Mouse (Mus musculus) thymus, postnatal 14 days (tissue): ENCODE results near the gene Sacm1l.

Source experiments
- DNase-seq: peaks from one replicate; pipeline ENCODE4 v3.0.0; 2021

The Sacm1l gene

DNA sequence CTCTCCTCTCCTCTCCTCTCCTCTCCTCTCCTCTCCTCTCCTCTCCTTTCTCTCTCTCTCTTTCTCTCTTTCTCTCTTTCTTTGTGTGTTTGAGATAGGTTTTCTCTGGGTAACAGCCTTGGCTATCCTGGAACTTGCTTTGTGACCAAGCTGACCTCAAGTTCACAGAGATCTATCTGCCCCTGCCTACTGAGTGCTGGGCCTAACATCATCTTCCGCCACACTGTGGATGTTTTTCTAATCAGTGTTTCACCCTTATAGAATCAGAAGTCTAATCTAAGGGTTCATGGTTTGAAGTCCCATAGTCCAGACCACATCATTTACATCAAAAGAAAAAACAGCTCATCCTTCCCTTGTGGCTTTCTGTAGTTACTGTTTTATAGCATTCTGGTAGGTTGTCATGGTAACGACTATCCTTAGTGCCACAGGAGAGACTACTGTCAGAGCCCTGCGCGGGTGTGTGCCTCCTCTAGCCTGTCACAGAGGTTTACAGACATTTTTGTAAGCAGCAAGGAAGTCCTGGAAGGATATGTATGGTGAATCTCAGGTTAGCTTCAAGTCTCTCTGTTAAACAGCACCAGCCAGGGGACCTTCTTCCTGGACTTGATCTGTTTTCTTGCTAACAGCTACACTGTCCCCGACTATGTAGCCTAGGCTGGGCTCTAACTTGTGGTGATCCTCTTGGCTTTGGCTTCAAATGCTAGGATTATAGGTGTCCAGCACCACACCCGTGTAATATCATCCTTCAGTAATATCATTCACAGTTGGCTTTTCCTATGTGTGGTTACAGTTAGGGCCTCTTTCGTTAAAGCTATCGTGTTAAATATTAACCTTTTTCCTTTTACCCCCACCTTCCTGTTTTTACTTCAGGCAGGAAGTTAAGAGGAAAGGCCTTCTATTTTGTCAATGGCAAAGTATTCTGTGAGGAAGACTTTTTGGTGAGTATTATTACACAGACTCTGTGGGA lies 19.6 kb upstream of the Sacm1l start:
- peak; percentile 39 for DNase-seq

DNA sequence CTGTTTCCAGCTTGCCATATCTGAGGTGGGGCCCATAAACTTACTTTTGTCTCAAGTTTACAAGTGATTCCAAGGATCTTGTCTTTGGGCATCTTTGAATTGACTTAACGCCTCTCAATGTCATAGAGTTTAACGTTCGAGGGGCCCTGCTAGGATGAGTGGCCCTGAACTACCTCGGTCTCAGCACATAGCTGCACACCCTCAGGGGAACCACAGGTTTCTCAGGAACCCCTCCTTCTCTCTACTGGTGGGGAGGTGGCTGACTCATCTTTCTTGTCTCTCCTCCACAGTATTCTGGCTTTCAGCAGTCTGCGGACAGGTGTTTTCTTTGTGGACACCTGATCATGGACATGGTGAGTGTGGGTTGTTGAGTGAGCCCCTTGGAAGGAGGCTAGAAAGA lies 18.6 kb upstream of the Sacm1l start:
- no peak for DNase-seq

DNA sequence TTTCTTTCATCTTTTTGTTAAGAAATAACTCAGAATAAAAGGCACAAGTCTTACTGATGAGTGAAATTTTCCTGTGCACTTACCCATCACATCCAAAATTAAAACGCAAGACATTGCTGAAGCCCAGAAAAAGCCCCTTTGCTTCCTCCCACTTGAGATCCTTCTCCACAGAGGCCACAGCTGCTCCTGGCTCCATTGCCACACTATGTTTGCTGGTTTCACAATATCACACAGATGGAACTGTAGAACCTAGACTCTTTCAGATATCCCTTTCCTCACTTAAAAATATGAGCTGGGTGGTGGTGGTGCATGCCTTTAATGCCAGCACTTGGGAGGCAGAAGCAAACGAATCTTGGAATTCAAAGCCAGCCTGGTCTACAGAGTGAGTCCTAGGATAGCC lies 17.1 kb upstream of the Sacm1l start:
- no peak for DNase-seq

DNA sequence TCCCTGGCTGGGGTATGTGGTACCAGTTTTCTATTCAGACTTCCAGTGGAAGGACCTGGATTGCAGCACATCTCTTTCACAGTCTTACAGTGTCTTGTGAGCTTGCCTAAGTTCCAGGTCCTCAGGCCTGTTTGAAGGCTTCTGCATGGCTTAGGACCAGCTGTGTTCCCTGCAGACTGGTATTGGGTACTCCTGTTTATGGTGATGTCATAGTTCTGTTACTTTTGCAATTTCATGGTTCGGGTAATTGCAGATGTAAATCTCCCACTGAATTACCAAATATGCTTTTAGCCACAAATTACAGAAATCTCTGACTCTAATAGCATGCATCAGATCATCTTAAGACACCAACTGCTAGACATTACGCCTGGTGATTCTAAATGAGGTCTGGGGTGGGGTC lies 14.5 kb upstream of the Sacm1l start:
- DNase-seq, result no peak

DNA sequence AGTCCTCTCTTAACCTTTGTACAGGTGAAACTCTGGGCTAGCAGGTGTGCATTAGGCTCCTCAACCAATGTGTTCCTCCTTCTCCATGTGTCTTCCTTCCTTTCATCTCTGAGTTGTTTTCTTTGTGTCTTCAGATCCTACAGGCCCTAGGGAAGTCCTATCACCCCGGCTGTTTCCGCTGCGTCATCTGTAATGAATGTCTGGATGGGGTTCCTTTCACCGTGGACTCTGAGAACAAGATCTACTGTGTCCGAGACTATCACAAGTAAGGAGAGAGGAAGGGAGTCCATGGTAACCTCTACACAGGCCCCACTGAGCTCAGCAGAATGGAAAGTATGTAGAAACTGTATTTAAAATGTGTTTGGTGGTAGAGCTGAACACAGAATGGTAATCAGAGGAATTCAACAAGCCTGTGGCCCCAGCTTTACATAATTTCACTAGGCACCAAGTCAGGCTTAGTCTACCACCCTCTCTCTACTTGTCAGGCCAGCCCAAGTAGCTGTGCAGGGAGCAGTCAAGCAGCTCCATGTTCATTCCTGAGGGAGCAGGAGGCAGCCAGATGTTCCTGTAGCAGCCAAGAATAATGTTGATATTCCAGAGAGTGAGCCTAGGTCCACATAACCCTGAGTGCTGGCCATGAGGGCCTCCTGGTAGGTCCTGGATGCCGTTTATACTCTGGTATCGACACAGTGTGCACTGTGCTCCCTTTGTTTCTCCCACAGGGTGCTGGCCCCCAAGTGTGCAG lies 12.7 kb upstream of the Sacm1l start:
- no peak for DNase-seq

DNA sequence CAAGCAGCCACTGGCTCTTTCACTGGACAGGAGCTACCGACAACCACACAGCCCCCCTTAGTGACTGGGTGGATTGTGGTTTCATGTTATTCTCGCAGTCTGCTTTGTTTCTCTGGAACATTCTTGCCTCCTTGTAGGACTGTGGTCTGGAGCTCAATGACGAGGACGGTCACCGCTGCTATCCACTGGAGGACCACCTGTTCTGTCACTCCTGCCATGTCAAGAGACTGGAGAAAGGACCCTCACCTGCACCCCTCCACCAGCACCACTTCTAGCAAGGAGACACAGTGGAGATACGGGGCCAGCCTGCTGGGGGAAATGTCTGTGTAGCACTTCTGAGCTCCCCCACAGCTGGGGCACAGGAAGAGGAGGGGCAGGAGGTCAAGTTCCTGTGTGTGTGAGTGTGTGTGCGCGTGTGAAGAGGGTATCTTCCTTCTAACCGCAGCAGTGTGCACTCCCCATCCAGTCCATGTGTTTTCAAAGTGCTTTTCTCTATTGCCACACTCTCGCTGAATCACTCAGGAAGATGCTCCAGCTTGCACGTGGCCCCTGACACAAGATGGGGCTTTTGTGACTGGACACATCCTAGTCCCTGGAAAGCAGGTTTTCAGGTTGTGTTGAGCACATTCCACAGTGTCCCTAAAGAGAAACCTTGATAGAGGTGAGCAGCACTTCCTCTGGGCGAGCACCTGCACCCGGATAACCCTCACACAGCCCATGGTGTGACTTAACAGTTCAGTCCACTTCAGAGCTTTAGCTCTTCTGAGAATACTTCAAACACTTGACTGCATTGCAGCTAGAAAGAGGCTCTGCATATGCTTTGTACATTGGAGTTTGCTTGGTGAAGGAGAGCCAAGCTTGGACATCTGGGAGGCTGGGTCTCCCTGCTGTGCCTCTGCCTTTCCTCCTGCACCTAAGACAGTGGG lies 10.3 kb upstream of the Sacm1l start:
- DNase-seq, result peak; percentile 84

DNA sequence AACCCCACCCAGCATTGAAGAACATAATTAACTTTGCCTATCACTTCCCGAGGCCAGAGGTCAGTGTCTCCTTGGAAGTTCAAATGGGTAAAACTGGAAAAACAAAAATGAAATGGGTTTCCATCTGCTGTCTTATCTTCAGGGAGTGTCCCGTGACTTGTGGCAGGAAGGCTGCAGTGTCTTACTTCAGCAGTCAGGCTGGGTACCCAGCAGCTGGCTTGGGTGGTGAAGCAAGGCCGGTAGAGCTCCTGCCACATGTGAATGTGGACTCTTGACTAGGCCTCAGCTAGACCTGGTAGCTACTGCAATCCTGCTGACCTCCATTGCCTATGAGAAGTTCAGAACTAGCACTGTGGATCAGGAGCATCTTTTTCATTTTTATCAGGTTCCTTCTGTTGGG lies 8.8 kb upstream of the Sacm1l start:
- no peak for DNase-seq

DNA sequence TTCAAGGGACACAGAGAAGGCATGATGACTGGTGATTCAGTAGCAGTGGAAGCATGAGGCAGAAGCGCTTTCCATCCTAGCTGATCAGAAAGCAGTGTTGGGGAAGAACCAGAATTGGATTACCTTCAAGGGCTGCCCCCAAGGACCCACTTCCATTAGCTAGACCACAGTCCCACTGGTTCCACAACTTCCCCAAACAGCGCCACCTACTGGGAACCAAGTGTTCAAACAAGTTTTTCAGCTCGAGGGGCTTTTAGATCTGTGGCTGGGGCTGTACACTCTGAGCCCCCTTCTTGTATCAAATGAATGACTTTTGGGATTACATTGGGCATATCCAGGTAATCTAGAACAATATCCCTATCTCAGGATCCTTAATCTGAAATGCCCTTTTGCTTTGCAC lies 5.9 kb upstream of the Sacm1l start:
- peak; percentile 64 for DNase-seq

DNA sequence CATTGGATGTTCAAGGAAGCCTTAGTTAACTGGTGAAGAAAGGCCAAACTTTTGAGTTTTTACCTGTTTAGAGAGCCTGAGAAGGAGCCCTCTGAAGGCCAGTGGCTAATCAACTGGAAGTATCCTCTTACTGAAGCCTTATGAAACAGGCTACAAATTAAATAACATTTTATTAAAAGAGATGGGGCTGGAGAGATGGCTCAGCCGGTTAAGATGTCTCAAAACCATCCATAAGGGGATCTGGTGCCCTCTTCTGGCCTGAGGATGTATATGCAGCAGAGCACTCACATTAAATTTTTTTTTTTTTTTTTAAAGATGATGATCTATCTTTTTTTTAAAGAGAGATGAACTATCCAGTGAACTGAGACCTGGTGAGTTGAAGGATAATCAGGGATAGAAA lies 4.5 kb upstream of the Sacm1l start:
- peak; percentile 73 for DNase-seq

DNA sequence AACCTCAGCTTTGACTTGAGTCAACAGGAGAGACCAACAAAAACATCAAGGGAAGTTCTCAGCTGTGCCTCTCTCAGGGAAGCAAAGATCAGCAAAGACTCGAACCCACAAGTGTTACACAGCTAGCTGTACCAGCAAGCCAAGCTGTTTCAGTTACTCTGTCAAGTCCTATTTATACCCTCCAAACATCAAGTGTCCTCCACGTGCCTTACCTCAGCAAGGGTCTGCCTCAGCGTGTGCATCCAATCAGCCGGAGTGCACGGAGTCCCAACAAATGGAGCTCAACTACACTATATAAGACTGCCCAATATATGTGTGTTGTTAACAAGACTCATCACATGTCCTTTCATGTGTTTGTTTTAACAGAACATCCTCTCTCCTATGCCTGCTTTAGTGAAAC lies 3.1 kb upstream of the Sacm1l start:
- DNase-seq, result no peak

DNA sequence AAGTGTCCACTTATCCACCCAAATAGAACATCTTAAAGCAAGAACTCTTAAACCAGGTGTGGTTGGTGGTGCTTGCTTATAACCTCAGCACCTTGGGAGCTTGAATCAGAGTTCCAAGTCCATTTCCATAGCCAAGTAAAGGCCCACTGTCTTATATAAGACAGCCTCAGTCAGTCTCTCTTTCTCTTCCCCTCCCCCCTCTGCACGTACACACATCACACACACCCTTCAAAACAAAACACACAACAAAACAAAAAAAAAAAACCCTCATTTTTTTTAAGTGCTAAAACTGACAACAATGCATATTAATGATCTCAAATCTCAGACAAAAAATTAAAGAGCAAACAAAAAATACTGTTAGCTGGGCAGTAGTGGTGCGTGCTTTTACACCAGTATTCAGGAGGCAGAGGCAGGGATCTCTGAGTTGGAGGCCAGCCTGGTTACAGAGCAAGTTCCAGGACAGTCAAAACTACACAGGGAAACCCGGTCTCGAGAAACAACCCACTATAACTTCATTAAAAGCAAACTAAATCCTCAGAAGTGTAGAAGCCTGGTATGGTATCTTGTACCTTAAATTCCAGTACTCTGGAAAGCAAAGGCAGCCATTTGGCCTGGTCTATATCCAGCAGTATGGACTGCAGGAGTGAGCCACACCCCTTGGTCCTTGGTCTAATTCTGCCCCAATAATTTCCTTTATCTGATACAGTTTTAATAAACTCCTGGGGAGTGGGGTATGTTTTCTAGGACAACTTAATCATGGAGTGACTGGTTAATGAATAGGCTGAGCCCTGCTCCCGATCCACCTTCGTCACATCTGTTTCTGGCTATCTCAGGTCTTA lies 1.3 kb upstream of the Sacm1l start:
- DNase-seq, result no peak

DNA sequence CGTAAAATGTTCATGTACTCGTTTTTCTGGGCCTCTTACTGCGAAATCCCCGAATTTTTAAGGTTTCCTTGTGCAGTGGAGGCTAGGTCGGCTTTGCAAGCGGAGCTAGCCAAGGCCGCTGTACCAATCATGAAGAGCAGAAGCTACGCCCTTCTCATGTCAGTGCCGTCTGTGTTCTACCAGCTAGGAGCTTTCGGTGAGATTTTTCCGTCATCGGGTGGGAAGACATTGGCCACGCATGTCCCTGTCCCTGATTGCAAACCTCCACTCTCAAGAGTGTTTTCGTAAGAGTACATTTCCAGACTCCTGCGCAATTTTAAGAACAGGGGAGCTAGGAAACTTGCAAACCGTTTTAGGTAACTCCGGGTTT lies 648 bp upstream of the Sacm1l start:
- DNase-seq, result peak; percentile 51

DNA sequence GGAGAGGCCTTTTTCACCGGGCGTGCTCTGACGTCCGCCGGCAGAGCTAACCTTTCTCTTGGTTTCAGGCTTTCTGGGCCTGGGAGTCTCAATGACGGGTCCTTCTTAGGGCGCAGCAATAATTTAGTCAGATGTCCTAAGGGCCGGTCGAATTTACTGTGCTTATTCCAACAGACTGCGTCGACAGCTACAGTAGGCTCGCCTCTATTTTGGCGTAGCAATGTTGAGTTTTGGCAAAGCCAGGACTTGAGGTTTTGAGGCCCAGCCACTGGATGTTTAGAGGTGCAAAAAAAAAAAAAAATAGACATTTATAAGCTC lies 558 bp downstream of the Sacm1l start:
- no peak for DNase-seq

DNA sequence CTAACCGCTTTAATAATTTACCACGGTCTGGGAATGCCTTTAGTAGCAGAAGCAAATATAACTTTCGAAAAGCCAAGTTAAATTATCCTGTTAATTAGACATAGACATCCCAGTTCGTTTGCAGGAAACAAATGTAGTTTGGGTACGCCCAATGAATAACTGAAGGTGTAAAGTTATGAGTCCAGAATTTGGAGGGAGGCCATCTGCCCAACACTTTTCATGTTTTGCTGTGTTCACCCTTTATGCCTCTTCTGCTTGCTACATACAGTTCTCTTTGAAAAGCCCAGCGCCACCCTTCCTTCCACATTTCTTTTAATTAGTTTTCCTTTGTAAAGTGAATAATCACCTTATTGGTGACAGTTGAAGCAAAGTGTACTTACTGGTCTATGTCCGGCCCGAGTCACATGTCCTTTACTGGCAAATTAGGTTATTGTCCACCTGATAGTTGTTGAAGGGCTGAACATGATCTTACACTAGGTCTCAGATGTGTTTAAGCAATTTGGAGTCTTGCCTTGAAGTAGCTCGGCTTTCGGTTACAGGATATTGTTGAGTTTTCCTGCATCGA lies 1.1 kb downstream of the Sacm1l start:
- no peak for DNase-seq

DNA sequence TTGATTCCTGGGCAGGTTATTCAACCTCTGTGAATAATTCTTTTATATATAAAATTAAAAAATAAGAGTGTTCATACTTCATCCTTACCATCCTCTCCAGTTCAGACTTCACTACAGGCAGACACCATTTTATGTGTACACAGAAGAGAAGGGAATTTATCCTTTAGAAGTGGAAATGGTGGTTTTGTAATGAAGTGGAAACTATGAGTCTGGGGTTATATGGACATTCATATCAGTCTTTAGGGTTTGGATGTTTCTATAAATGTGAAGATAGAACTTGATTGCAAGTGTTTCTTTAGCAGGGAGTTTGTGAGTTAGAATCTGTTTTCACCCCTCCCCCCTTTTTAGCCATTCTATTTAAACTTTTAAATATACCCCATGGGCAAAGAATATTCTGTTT lies 1.7 kb downstream of the Sacm1l start:
- no peak for DNase-seq

DNA sequence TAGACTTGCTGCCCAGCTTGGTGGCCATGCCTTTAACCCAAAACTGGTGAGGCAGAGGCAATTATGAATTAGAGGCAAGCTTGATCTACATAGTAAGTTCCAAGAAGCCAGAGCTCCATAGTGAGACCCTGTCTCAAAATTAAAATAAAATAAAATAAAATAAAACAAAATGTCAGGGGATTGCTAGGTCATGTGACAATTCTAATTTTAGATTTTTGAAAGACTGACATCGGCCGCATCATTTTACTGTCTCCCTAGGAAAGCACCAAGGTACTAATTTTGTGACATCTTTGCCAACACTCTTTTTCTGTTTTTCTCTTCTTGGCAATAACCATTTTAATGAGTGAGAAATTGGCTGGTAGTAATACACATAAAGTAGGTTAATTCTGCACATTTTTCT lies 7.1 kb downstream of the Sacm1l start:
- DNase-seq, result no peak

DNA sequence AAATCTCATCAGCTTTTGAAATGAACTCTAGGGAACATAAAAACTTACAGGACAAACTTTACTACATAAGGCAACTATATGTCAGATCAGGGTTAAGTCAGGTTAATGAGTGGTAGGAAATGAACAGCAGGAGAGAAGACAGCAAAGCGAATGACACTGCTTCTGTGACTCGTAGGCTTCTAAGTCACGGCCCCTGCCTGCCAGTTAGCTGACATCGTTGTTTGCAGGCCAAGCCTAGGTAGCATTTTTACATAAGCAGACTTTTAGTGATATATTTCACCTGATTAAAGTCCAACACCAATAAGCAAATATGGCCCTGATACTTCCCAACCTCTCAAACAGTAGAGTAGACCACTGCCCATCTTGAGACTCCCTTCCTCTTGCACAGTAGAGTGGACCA lies 8.6 kb downstream of the Sacm1l start:
- no peak for DNase-seq

DNA sequence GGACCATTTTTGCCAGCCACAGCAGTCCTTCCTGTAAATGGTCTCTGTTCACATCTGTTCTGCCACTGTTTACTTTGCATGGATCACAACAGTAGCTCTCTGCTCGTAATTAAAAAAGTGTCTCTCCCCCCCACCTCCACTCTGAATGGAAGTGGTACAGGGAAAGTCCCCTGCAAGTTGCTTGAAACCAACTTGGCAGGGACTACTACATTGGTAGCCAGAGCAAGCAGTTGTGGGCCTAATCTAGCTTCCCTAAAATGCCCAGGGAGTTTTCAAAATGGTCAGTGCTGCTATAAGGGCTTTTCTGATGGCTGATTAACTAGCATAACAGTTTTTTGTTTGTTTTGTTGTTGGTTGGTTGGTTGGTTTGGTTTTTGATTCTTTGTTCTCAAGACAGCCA lies 9.5 kb downstream of the Sacm1l start:
- DNase-seq, result no peak

DNA sequence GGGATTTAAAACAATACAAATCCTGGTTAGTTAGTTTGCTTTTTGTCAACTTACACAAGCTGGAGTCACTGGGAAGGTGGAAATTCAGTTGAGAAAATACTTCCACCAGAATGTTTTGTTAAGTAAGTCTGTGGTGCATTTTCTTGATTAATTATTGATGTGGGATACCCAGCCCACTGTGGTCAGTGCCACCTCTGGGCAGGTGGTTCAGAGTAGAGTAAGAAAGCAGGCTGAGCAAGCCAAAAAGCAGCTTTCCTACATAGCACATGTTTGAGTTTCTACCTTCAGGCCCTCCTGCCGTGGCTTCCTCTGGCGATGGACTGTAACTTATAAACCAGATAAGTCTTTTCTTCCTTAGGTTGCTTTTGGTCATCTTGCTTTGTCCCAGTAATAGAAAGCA lies 10.3 kb downstream of the Sacm1l start:
- DNase-seq, result no peak

DNA sequence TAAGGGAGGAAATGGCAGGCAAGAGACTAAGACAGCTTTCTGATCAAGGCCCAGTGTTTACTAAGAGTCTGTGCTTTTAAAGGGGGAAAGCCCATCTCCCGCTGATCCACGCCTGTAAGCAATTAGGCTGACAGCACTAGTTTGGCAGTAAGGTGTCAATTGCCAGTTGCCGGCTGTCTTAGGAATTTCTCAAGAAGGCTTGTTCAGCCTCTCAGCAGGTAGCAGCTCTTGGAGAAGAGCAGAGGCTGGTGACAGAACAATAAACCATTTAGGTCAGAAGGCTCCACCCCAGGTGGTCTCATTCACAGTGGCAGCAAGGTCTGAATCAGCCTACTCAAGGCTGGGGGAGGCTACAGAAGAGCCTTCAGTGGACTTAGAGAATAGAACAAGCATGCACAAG lies 25.0 kb downstream of the Sacm1l start:
- DNase-seq, result no peak

DNA sequence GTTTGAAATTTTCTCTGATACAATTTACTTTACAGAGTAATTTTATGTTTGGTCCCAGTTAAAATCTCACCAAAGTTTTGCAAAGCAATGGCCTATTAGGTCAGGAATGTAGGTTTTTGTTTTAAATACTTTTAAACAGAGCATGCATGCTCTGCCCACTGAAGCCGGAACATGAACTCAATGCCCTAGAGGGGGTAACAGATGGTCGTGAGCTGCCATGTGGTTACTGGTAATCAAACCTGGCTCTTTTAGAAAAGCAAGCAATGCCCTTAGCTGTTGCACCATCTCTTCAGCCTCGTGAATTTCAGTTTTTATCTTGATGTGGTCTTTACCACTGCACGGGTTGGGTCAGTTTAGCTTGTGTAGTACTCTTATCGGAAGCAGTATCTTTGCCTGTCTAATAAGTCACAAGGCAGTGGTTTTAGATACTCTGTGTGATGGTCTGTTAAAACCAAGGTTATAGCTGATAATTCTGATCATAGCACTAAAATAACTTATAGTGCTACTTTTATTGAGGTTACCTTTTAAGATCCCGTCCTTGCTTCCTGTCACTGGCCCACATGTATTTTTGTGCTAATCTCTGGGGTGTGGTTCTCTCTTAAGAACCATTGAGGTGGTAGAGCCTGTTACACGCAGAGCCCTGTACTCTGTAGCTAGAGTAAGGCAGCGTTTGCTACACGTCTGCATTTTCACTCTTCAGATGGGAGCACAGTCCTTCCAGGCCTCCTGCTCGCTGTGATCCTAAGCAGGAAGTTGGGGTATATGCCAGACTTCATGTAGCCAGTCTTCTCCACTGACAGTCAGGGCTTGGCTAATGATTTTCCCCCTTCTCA lies 48.0 kb downstream of the Sacm1l start:
- no peak for DNase-seq
